Comparison of ENCODE assay signal across 8 mouse cellular contexts in genomic region chr10:81430831-81431525, GRCm38 (mm10). TPM values are rescaled to one million over a fixed set of nuclear protein-coding genes. Genes with fewer than 3 reads are reported as not detected.
DNase-seq lines count a peak whose midpoint lies in the region; ATAC-seq and TF ChIP-seq lines count a peak whose summit lies in the region.

No protein-coding gene starts in this region.

- H3K36me3 ChIP-seq in forebrain, embryonic 16.5 days (ENCODE audit: control insufficient read depth, insufficient read depth): no peaks in the 10 kb centered on the region
- no peaks in the 10 kb centered on the region for H3K36me3 ChIP-seq in hindbrain, embryonic 15.5 days
- H3K36me3 ChIP-seq in midbrain, postnatal 0 days (ENCODE audit: insufficient read depth, low read length): no peaks in the 10 kb centered on the region
- no peaks in the 10 kb centered on the region for H3K36me3 ChIP-seq in testis, adult 2 months (ENCODE audit: control insufficient read depth, insufficient read depth, low read length)

- peak overlapping the region; percentile 85 for H3K9ac ChIP-seq in forebrain, embryonic 16.5 days (replicated peaks; ENCODE audit: low read depth, low read length)
- peak overlapping the region; percentile 93 for H3K9ac ChIP-seq in hindbrain, embryonic 15.5 days
- peak overlapping the region; percentile 87 for H3K9ac ChIP-seq in midbrain, postnatal 0 days (replicated peaks; ENCODE audit: low read length, poor library complexity, severe bottlenecking)

- intact Hi-C loops in left cerebral cortex, postnatal 4 days (cut with DNase I): no loop called here

- DNase-seq in embryo, embryonic 11 days: peak; percentile 66
- DNase-seq in embryo, embryonic 10 days (ENCODE audit: low spot score): no peak
- DNase-seq in brain, adult 2 months (ENCODE audit: low read depth, low spot score): peak; percentile 94
- peak; percentile 79 for DNase-seq in left cerebral cortex, postnatal 4 days
- peak; percentile 78 for DNase-seq in midbrain, postnatal 0 days (ENCODE audit: low spot score)

- peak overlapping the region; percentile 81 for H3K4me3 ChIP-seq in forebrain, embryonic 16.5 days (replicated peaks; ENCODE audit: low read length)
- peak overlapping the region; percentile 85 for H3K4me3 ChIP-seq in hindbrain, embryonic 15.5 days
- peak overlapping the region; percentile 82 for H3K4me3 ChIP-seq in midbrain, postnatal 0 days (ENCODE audit: low read depth, low read length)
- H3K4me3 ChIP-seq in testis, adult 2 months (ENCODE audit: control insufficient read depth, low read depth, low read length): peak overlapping the region; percentile 82

- peaks cover 57% of the 10 kb centered on the region for H3K4me1 ChIP-seq in forebrain, embryonic 16.5 days (replicated peaks; ENCODE audit: control insufficient read depth, insufficient read depth, low read length)
- H3K4me1 ChIP-seq in hindbrain, embryonic 15.5 days (replicated peaks): peaks cover 59% of the 10 kb centered on the region
- peaks cover 23% of the 10 kb centered on the region; the same call in 1 of the 2 replicates for H3K4me1 ChIP-seq in midbrain, postnatal 0 days (ENCODE audit: insufficient read depth, low read length)
- H3K4me1 ChIP-seq in testis, adult 2 months (ENCODE audit: control insufficient read depth, insufficient read depth, low read length): peaks cover 41% of the 10 kb centered on the region

- H3K27ac ChIP-seq in forebrain, embryonic 16.5 days (ENCODE audit: low read length): peak overlapping the region; percentile 94
- H3K27ac ChIP-seq in hindbrain, embryonic 15.5 days (replicated peaks): peak overlapping the region; percentile 95
- H3K27ac ChIP-seq in midbrain, postnatal 0 days (ENCODE audit: low read depth, low read length): peak overlapping the region; percentile 92
- H3K27ac ChIP-seq in testis, adult 2 months (ENCODE audit: control insufficient read depth, insufficient read depth, low read depth, low read length): peak overlapping the region; percentile 61

- H3K9me3 ChIP-seq in forebrain, embryonic 16.5 days (ENCODE audit: control insufficient read depth, low read length): no peaks in the 10 kb centered on the region
- H3K9me3 ChIP-seq in hindbrain, embryonic 15.5 days: no peaks in the 10 kb centered on the region
- no peaks in the 10 kb centered on the region for H3K9me3 ChIP-seq in midbrain, postnatal 0 days (ENCODE audit: low read length)

- H3K4me2 ChIP-seq in forebrain, embryonic 16.5 days (ENCODE audit: low read length): peak overlapping the region; percentile 85
- peak overlapping the region; percentile 69 for H3K4me2 ChIP-seq in hindbrain, embryonic 15.5 days
- H3K4me2 ChIP-seq in midbrain, postnatal 0 days (ENCODE audit: low read depth, low read length, poor library complexity, severe bottlenecking): peak overlapping the region; percentile 91

- peak; percentile 6 for ATAC-seq in forebrain, embryonic 16.5 days
- ATAC-seq in hindbrain, embryonic 15.5 days (ENCODE audit: low FRiP score, low read depth): peak; percentile 14; the same call in 1 of the 2 replicates
- peak; percentile 27; the same call in 1 of the 2 replicates for ATAC-seq in midbrain, postnatal 0 days (ENCODE audit: low FRiP score)

- no peak for TF ChIP-seq CTCF in midbrain, postnatal 0 days (IDR thresholded peaks at IDR 0.05)
- TF ChIP-seq CTCF in testis, adult 2 months (IDR thresholded peaks at IDR 0.05; ENCODE audit: control insufficient read depth, insufficient read depth, insufficient replicate concordance, low read depth, low read length): no peak

- TF ChIP-seq POLR2A in testis, adult 2 months (IDR thresholded peaks at IDR 0.05; ENCODE audit: control insufficient read depth, low read depth, low read length): no peak; the same call in 1 of the 2 replicates

- peaks cover 3% of the 10 kb centered on the region; the same call in 1 of the 2 replicates for H3K27me3 ChIP-seq in forebrain, embryonic 16.5 days (replicated peaks; ENCODE audit: control insufficient read depth, insufficient read depth, low read length)
- peaks cover 14% of the 10 kb centered on the region; the same call in 1 of the 2 replicates for H3K27me3 ChIP-seq in hindbrain, embryonic 15.5 days
- no peaks in the 10 kb centered on the region for H3K27me3 ChIP-seq in midbrain, postnatal 0 days (ENCODE audit: insufficient read depth, low read length)
- H3K27me3 ChIP-seq in testis, adult 2 months (ENCODE audit: control insufficient read depth, insufficient read depth, low read length): no peaks in the 10 kb centered on the region

- WGBS in forebrain, embryonic 16.5 days: 1% methylated on average over 53 of the region's 70 CpGs
- 1% methylated on average over 49 of the region's 70 CpGs for WGBS in hindbrain, embryonic 15.5 days
- 4% methylated on average over 49 of the region's 70 CpGs for WGBS in midbrain, postnatal 0 days

RNA-seq across cellular contexts. Expression of gene Nfic, which starts 24.5 kb away (rescaled TPM):
- 25.4 and 27.0 TPM in 2 replicates for polyA plus RNA-seq in forebrain, embryonic 16.5 days (2015; fragmentation: Nextera tagmentation; extraction: Ambion mirVana)
- 26.6 and 28.0 TPM in 2 replicates for polyA plus RNA-seq in hindbrain, embryonic 15.5 days (2015; fragmentation: Nextera tagmentation; extraction: Ambion mirVana)
- total RNA-seq in left cerebral cortex, postnatal 4 days (2021): 10 to 100 TPM; 29.5 to 31.1 TPM
- 16.2 and 17.4 TPM in 2 replicates for total RNA-seq in midbrain, postnatal 0 days (2014; rRNA removed)
- polyA plus RNA-seq in midbrain, postnatal 0 days (2015; fragmentation: Nextera tagmentation; extraction: Ambion mirVana): 19.1 and 21.3 TPM in 2 replicates
- polyA plus RNA-seq in testis, adult 2 months (2012; rRNA removed): 9.8 and 9.9 TPM in 2 replicates

RNA-seq across cellular contexts. Expression of gene Smim24, which starts 38.1 kb away (rescaled TPM):
- 1.2 and 1.8 TPM in 2 replicates for polyA plus RNA-seq in forebrain, embryonic 16.5 days (2015; fragmentation: Nextera tagmentation; extraction: Ambion mirVana)
- polyA plus RNA-seq in hindbrain, embryonic 15.5 days (2015; fragmentation: Nextera tagmentation; extraction: Ambion mirVana): 1.4 and 1.8 TPM in 2 replicates
- total RNA-seq in left cerebral cortex, postnatal 4 days (2021): 1 to 10 TPM; 1.5 to 2.3 TPM
- 1.5 and 1.7 TPM in 2 replicates for total RNA-seq in midbrain, postnatal 0 days (2014; rRNA removed)
- 1.1 and 2.0 TPM in 2 replicates for polyA plus RNA-seq in midbrain, postnatal 0 days (2015; fragmentation: Nextera tagmentation; extraction: Ambion mirVana)
- polyA plus RNA-seq in testis, adult 2 months (2012; rRNA removed): 3,568 and 3,612 TPM in 2 replicates

RNA-seq across cellular contexts. Expression of gene Gm48552, which starts 42.2 kb away (rescaled TPM):
- 1.0 and 2.2 TPM in 2 replicates for polyA plus RNA-seq in forebrain, embryonic 16.5 days (2015; fragmentation: Nextera tagmentation; extraction: Ambion mirVana)
- 2.1 and 2.7 TPM in 2 replicates for polyA plus RNA-seq in hindbrain, embryonic 15.5 days (2015; fragmentation: Nextera tagmentation; extraction: Ambion mirVana)
- 1 to 10 TPM; 2.7 to 5.9 TPM for total RNA-seq in left cerebral cortex, postnatal 4 days (2021)
- 6.6 TPM in 1 of 2 replicates, not detected in the other for total RNA-seq in midbrain, postnatal 0 days (2014; rRNA removed)
- 1.6 and 3.9 TPM in 2 replicates for polyA plus RNA-seq in midbrain, postnatal 0 days (2015; fragmentation: Nextera tagmentation; extraction: Ambion mirVana)
- 0.65 TPM in 1 of 2 replicates, not detected in the other for polyA plus RNA-seq in testis, adult 2 months (2012; rRNA removed)

RNA-seq across cellular contexts. Expression of gene Gm48551, which starts 46.7 kb away (rescaled TPM):
- 6.2 and 8.8 TPM in 2 replicates for polyA plus RNA-seq in forebrain, embryonic 16.5 days (2015; fragmentation: Nextera tagmentation; extraction: Ambion mirVana)
- 6.2 and 6.6 TPM in 2 replicates for polyA plus RNA-seq in hindbrain, embryonic 15.5 days (2015; fragmentation: Nextera tagmentation; extraction: Ambion mirVana)
- 1 to 10 TPM; 3.7 to 4.4 TPM for total RNA-seq in left cerebral cortex, postnatal 4 days (2021)
- 0.88 and 2.7 TPM in 2 replicates for total RNA-seq in midbrain, postnatal 0 days (2014; rRNA removed)
- polyA plus RNA-seq in midbrain, postnatal 0 days (2015; fragmentation: Nextera tagmentation; extraction: Ambion mirVana): 5.8 and 10.2 TPM in 2 replicates
- 1.2 and 1.6 TPM in 2 replicates for polyA plus RNA-seq in testis, adult 2 months (2012; rRNA removed)

RNA-seq across cellular contexts. Expression of gene Dohh, which starts 46.8 kb away (rescaled TPM):
- polyA plus RNA-seq in forebrain, embryonic 16.5 days (2015; fragmentation: Nextera tagmentation; extraction: Ambion mirVana): 86.0 and 91.0 TPM in 2 replicates
- polyA plus RNA-seq in hindbrain, embryonic 15.5 days (2015; fragmentation: Nextera tagmentation; extraction: Ambion mirVana): 92.2 and 94.0 TPM in 2 replicates
- total RNA-seq in left cerebral cortex, postnatal 4 days (2021): 10 to 100 TPM; 58.8 to 61.5 TPM
- total RNA-seq in midbrain, postnatal 0 days (2014; rRNA removed): 120 and 132 TPM in 2 replicates
- polyA plus RNA-seq in midbrain, postnatal 0 days (2015; fragmentation: Nextera tagmentation; extraction: Ambion mirVana): 95.8 and 115 TPM in 2 replicates
- polyA plus RNA-seq in testis, adult 2 months (2012; rRNA removed): 38.5 and 46.3 TPM in 2 replicates

Comparison
In these comparisons a context has a peak if more than half of its experiments do, and no peak if none do; other contexts are left out.
1. RNA of gene Smim24, which starts 38.1 kb away (polyA plus RNA-seq): 3,568 to 3,612 TPM in testis, adult 2 months; 1.4 to 1.8 TPM in hindbrain, embryonic 15.5 days, 1.2 to 1.8 TPM in forebrain, embryonic 16.5 days and 1.1 to 2.0 TPM in midbrain, postnatal 0 days; every median in the first group is over 1,000 times any median in the second.
2. Peak in every context shown above with its lines, with median percentiles within 50 percentile points of each other: ATAC-seq, H3K27ac ChIP-seq, H3K4me2 ChIP-seq, H3K4me3 ChIP-seq and H3K9ac ChIP-seq.